Mouse (Mus musculus): ENCODE measurements around the gene Gpsm3. TPM values are rescaled to one million over a fixed set of nuclear protein-coding genes. Genes with fewer than 3 reads are reported as not detected.
"Not testable (repeated sequence)": the region's sequence is repeated elsewhere in the genome, so short reads cannot be mapped to it uniquely, and the experiment has no call there.

The Gpsm3 gene
- 5.3 and 6.6 TPM in 2 replicates for polyA plus RNA-seq (2016; fragmentation: Nextera tagmentation; extraction: Ambion mirVana)

- H3K4me1 ChIP-seq, result peaks cover 98% of the 10 kb centered on the region
Observed at GRCm38 (mm10) chr17:34589681-34590101, at the start of gene Gpsm3. TSS of gene Gpsm3 (plus strand) at chr17:34589806.

GRCm38 (mm10) chr17:34543567-34543966 is 46.0 kb upstream of the Gpsm3 start:
- not testable (repeated sequence) for DNase-seq (ENCODE audit: low spot score); H3K4me1 ChIP-seq; H3K4me3 ChIP-seq; H3K36me3 ChIP-seq; H3K9me3 ChIP-seq (replicated peaks); H3K27ac ChIP-seq (replicated peaks); H3K27me3 ChIP-seq (ENCODE audit: low read depth, poor library complexity, severe bottlenecking)
- WGBS, result 92% methylated on average over 13 of the region's 13 CpGs

More at GRCm38 (mm10) chr17:34589681-34590101, at the start of gene Gpsm3:
- Histone ChIP-seq H3K27me3 (ENCODE audit: low read depth, poor library complexity, severe bottlenecking) (no peaks in the 10 kb centered on the region), H3K9me3 (replicated peaks) (no peaks in the 10 kb centered on the region), H3K4me3 (peak within 1 kb of the TSS; percentile 96), H3K27ac (replicated peaks) (peak within 1 kb of the TSS; percentile 100), H3K36me3 (peaks cover 12% of the 10 kb centered on the region)
- no peak for DNase-seq (ENCODE audit: low spot score)
- WGBS, result 22% methylated on average over 7 of the region's 7 CpGs

DNA sequence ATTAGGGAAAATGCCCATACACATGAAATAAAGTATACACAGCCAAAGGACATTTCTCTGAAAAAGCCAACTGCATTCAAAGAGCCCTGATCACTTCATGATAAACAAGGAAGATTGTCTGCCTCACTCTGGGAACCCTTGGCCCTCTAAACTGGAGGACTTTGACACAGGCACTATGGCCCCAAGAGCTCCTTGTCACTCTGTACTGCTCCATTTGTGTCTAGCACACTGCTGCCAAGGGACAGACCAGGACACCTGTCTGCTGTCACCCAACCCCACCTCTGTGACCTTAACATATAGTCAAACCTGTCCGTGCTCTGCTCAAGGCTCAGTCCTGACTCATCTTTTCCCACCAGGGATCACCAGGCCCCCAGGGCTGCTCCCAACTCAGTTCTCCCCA is 42.8 kb upstream of the Gpsm3 start:
- Histone ChIP-seq H3K9me3 (replicated peaks) (no peaks in the 10 kb centered on the region), H3K27ac (replicated peaks) (no peak overlapping the region), H3K4me3 (no peak overlapping the region), H3K4me1 (no peaks in the 10 kb centered on the region), H3K27me3 (ENCODE audit: low read depth, poor library complexity, severe bottlenecking) (no peaks in the 10 kb centered on the region), H3K36me3 (no peaks in the 10 kb centered on the region)
- DNase-seq (ENCODE audit: low spot score), result no peak
- WGBS, result 96% methylated on average over 1 of the region's 1 CpGs

GRCm38 (mm10) chr17:34547601-34548000 is 42.0 kb upstream of the Gpsm3 start:
- 92% methylated on average over 4 of the region's 4 CpGs for WGBS
- no peaks in the 10 kb centered on the region for H3K27me3 ChIP-seq (ENCODE audit: low read depth, poor library complexity, severe bottlenecking)
- no peak for DNase-seq (ENCODE audit: low spot score)
- H3K9me3 ChIP-seq (replicated peaks), result no peaks in the 10 kb centered on the region
- no peaks in the 10 kb centered on the region for H3K4me1 ChIP-seq
- H3K4me3 ChIP-seq, result no peak overlapping the region
- no peaks in the 10 kb centered on the region for H3K36me3 ChIP-seq
- no peak overlapping the region for H3K27ac ChIP-seq (replicated peaks)

GRCm38 (mm10) chr17:34549156-34549555 is 40.5 kb upstream of the Gpsm3 start:
- H3K4me1 ChIP-seq, result no peaks in the 10 kb centered on the region
- no peaks in the 10 kb centered on the region for H3K9me3 ChIP-seq (replicated peaks)
- no peak for DNase-seq (ENCODE audit: low spot score)
- H3K27ac ChIP-seq (replicated peaks), result no peak overlapping the region
- no peaks in the 10 kb centered on the region for H3K36me3 ChIP-seq
- no peak overlapping the region for H3K4me3 ChIP-seq
- 92% methylated on average over 3 of the region's 3 CpGs for WGBS
- H3K27me3 ChIP-seq (ENCODE audit: low read depth, poor library complexity, severe bottlenecking), result no peaks in the 10 kb centered on the region

GRCm38 (mm10) chr17:34549843-34550242 is 39.8 kb upstream of the Gpsm3 start:
- Histone ChIP-seq H3K27me3 (ENCODE audit: low read depth, poor library complexity, severe bottlenecking) (no peaks in the 10 kb centered on the region), H3K4me3 (no peak overlapping the region), H3K27ac (replicated peaks) (no peak overlapping the region), H3K4me1 (no peaks in the 10 kb centered on the region), H3K9me3 (replicated peaks) (no peaks in the 10 kb centered on the region), H3K36me3 (no peaks in the 10 kb centered on the region)
- no peak for DNase-seq (ENCODE audit: low spot score)
- 79% methylated on average over 2 of the region's 2 CpGs for WGBS

GRCm38 (mm10) chr17:34555483-34555882 is 34.1 kb upstream of the Gpsm3 start:
- peak; percentile 74 for DNase-seq (ENCODE audit: low spot score)
- Histone ChIP-seq H3K27me3 (ENCODE audit: low read depth, poor library complexity, severe bottlenecking) (no peaks in the 10 kb centered on the region), H3K27ac (replicated peaks) (no peak overlapping the region), H3K36me3 (no peaks in the 10 kb centered on the region), H3K4me3 (no peak overlapping the region), H3K4me1 (no peaks in the 10 kb centered on the region), H3K9me3 (replicated peaks) (no peaks in the 10 kb centered on the region)
- 31% methylated on average over 5 of the region's 5 CpGs for WGBS

DNA sequence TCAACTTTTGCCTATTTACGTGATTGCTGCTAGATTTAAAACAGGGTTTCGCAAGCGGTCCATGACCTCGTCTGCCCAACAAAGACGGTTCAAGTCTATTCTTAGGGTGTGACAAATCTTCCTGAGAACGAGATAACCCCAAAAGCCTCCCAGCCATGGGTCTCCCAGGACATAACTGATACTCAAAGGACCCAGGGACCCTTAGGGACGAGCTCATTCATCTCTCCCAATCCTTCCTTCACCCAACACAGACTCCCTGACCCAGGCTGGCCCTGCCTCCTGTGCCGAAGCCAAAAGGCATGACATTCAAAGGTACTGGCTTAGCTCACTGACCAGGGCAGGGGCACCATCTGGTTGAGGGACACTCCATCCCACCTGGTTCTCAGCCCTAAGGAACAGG is 33.2 kb upstream of the Gpsm3 start:
- DNase-seq (ENCODE audit: low spot score), result no peak
- Histone ChIP-seq H3K4me3 (no peak overlapping the region), H3K27me3 (ENCODE audit: low read depth, poor library complexity, severe bottlenecking) (no peaks in the 10 kb centered on the region), H3K27ac (replicated peaks) (no peak overlapping the region), H3K4me1 (peaks cover 4% of the 10 kb centered on the region), H3K36me3 (no peaks in the 10 kb centered on the region), H3K9me3 (replicated peaks) (no peaks in the 10 kb centered on the region)
- WGBS, result 87% methylated on average over 8 of the region's 8 CpGs

- H3K4me1 ChIP-seq, result peaks cover 5% of the 10 kb centered on the region
- no peak for DNase-seq (ENCODE audit: low spot score)
- 79% methylated on average over 11 of the region's 11 CpGs for WGBS
Observed at GRCm38 (mm10) chr17:34557411-34557810, 32.2 kb upstream of the Gpsm3 start.

GRCm38 (mm10) chr17:34559116-34559515 is 30.5 kb upstream of the Gpsm3 start:
- Histone ChIP-seq H3K27me3 (ENCODE audit: low read depth, poor library complexity, severe bottlenecking) (no peaks in the 10 kb centered on the region), H3K4me3 (no peak overlapping the region), H3K36me3 (no peaks in the 10 kb centered on the region), H3K9me3 (replicated peaks) (no peaks in the 10 kb centered on the region), H3K4me1 (peaks cover 8% of the 10 kb centered on the region), H3K27ac (replicated peaks) (no peak overlapping the region)
- no peak for DNase-seq (ENCODE audit: low spot score)
- 88% methylated on average over 7 of the region's 7 CpGs for WGBS

More at GRCm38 (mm10) chr17:34557411-34557810, 32.2 kb upstream of the Gpsm3 start:
- H3K27ac ChIP-seq (replicated peaks), result no peak overlapping the region; the same call in 1 of the 2 replicates
- no peaks in the 10 kb centered on the region for H3K27me3 ChIP-seq (ENCODE audit: low read depth, poor library complexity, severe bottlenecking)
- H3K36me3 ChIP-seq, result no peaks in the 10 kb centered on the region
- H3K4me3 ChIP-seq, result no peak overlapping the region
- H3K9me3 ChIP-seq (replicated peaks), result no peaks in the 10 kb centered on the region

DNA sequence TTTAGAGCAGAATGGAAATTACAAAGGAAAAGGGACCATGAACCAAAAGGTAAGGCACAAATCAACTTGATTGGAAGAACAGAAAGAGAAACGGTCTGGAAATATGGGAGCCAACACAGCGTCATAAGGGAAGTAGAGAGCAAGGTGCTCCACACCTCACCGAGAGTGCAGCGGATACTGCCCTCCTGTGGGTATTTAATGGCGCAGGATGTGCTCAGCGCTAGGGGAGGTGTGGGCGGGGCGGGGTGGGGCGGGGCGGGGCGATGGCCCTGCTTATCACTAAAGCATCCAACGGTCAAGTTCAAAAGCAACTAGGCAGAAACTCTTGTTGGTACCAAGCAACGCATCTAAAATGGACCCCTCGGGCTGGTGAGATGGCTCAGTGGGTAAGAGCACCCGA is 29.7 kb upstream of the Gpsm3 start:
- Histone ChIP-seq H3K4me1 (peaks cover 15% of the 10 kb centered on the region), H3K36me3 (no peaks in the 10 kb centered on the region), H3K27me3 (ENCODE audit: low read depth, poor library complexity, severe bottlenecking) (no peaks in the 10 kb centered on the region), H3K27ac (replicated peaks) (no peak overlapping the region), H3K9me3 (replicated peaks) (no peaks in the 10 kb centered on the region), H3K4me3 (no peak overlapping the region)
- DNase-seq (ENCODE audit: low spot score), result no peak
- 27% methylated on average over 15 of the region's 15 CpGs for WGBS

- no peak overlapping the region for H3K27ac ChIP-seq (replicated peaks)
- peaks cover 15% of the 10 kb centered on the region for H3K4me1 ChIP-seq
- 88% methylated on average over 6 of the region's 6 CpGs for WGBS
Observed at GRCm38 (mm10) chr17:34560438-34560837, 29.2 kb upstream of the Gpsm3 start.

DNA sequence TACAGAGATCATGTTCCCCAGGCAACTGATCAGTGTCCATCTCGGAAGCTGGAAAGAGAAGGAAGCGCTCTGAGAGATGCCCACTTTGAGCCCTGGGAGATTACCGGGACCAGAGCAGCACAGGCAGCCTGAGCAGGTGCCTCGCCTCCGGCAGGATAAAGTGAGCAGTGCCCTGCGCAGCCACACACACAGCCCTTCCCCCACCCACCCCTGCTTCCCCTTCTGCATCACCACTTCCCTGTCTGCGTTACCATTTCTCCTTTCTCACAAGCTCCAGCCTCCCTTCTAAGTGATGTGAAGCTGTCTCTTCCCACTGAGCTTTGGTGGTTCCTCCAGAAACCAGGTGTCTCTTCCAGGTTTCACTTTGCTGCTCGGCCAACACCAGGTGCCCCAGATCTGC is 28.4 kb upstream of the Gpsm3 start:
- H3K27ac ChIP-seq (replicated peaks), result no peak overlapping the region
- no peak for DNase-seq (ENCODE audit: low spot score)
- H3K4me3 ChIP-seq, result no peak overlapping the region
- no peaks in the 10 kb centered on the region for H3K27me3 ChIP-seq (ENCODE audit: low read depth, poor library complexity, severe bottlenecking)
- H3K36me3 ChIP-seq, result no peaks in the 10 kb centered on the region
- no peaks in the 10 kb centered on the region for H3K9me3 ChIP-seq (replicated peaks)
- 43% methylated on average over 8 of the region's 8 CpGs for WGBS
- H3K4me1 ChIP-seq, result peaks cover 15% of the 10 kb centered on the region

More at GRCm38 (mm10) chr17:34560438-34560837, 29.2 kb upstream of the Gpsm3 start:
- H3K9me3 ChIP-seq (replicated peaks), result no peaks in the 10 kb centered on the region
- no peak for DNase-seq (ENCODE audit: low spot score)
- H3K27me3 ChIP-seq (ENCODE audit: low read depth, poor library complexity, severe bottlenecking), result no peaks in the 10 kb centered on the region
- H3K4me3 ChIP-seq, result no peak overlapping the region
- no peaks in the 10 kb centered on the region for H3K36me3 ChIP-seq

DNA sequence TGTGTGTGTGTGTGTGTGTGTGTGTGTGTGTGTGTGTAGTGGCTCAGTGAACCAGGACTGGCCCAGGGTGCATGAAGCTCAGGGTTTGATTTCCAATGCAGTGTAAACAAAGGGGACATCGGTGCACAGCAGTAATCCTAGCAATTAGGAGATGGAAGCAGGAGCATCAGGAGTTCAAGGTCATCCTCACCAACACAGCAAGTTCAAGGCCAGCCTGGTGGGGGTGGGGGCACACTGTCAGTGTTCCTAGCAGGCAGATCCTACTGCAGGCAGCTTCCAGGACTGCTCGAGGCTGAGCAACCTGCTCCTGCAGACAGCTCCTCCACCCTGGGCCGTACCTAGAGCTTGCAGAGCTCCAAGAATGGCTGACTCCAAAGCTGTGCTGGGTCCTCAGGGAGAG is 27.0 kb upstream of the Gpsm3 start:
- H3K9me3 ChIP-seq (replicated peaks), result no peaks in the 10 kb centered on the region
- no peak overlapping the region for H3K27ac ChIP-seq (replicated peaks)
- H3K36me3 ChIP-seq, result no peaks in the 10 kb centered on the region
- WGBS, result 71% methylated on average over 3 of the region's 3 CpGs
- DNase-seq (ENCODE audit: low spot score), result no peak
- no peak overlapping the region for H3K4me3 ChIP-seq
- H3K27me3 ChIP-seq (ENCODE audit: low read depth, poor library complexity, severe bottlenecking), result no peaks in the 10 kb centered on the region
- peaks cover 15% of the 10 kb centered on the region for H3K4me1 ChIP-seq

All from midbrain, embryonic 10.5 days (tissue).